Mouse (Mus musculus): ENCODE results near the gene Gm44511. TPM values are rescaled to one million over a fixed set of nuclear protein-coding genes. Genes with fewer than 3 reads are reported as not detected.
"Not testable (repeated sequence)": the region's sequence is repeated elsewhere in the genome, so short reads cannot be mapped to it uniquely, and the experiment has no call there.

The Gm44511 gene
- polyA plus RNA-seq, 1 experiment from 2014 or later: not detected

DNA sequence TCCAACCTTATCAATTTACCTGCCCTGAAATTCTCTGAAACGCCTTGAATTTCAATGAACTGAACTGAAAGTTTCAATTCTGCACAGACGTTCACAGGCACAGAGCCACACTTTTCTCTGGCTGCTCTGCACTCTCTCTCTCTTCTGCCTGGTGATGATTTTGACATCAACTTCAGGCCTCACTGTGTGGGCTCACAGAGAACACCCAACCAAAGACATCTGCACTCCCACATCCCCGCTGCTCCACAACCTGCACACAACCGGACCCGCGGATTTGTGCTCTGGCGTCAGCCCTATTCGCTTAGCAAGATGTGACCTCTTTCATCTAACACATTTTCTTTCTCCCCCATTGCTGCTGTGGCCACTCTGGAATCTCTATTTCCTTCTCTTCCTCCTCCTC lies 18.0 kb upstream of the Gm44511 start:
- no peaks in the 10 kb centered on the region for H3K9me3 ChIP-seq (ENCODE audit: control insufficient read depth, low read depth, low read length)
- WGBS: 30% methylated on average over 8 of the region's 8 CpGs
- H3K9ac ChIP-seq (replicated peaks; ENCODE audit: low read depth, low read length): no peak overlapping the region
- no peaks in the 10 kb centered on the region for H3K36me3 ChIP-seq (ENCODE audit: control insufficient read depth, insufficient read depth, low read length)
- H3K27me3 ChIP-seq (ENCODE audit: control insufficient read depth, insufficient read depth, low read length): no peaks in the 10 kb centered on the region
- H3K4me1 ChIP-seq (ENCODE audit: control insufficient read depth, insufficient read depth, low read length): peaks cover 3% of the 10 kb centered on the region; the same call in 1 of the 2 replicates
- peak overlapping the region; percentile 81 for H3K4me3 ChIP-seq (ENCODE audit: low read depth, low read length)
- H3K4me2 ChIP-seq (replicated peaks; ENCODE audit: low read depth, low read length): peak overlapping the region; percentile 46
- ATAC-seq (ENCODE audit: insufficient number of reproducible peaks, insufficient read depth, low FRiP score, low read depth): no peak
- peak overlapping the region; percentile 90 for H3K27ac ChIP-seq (ENCODE audit: low read length)

DNA sequence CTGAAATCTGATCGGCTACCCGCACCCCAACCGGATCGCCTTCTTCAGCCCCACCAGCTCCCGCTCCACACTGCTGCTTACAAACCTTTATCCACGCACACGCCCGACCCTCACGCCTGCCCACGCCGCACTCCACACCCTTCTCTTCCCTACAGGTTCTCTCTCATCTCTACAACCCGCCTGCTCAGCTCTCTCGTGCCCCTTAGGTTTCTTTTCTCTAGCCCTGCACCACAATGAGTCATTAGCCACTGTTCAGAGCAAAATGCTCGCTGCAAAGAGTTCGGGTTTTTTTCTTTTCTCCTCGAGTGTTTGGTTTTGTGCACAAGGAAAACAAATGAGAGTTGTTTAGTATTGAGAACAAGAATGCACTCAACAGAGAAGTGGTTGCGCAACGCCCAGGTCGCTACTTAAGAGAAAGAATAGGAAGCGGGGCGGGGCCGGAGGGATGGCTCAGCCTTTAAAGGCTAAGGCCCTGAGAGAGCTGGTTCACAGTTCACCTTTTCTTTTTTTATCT lies 17.4 kb upstream of the Gm44511 start:
- Histone ChIP-seq H3K27ac (ENCODE audit: low read length) (peak overlapping the region; percentile 90), H3K4me2 (replicated peaks; ENCODE audit: low read depth, low read length) (peak overlapping the region; percentile 46), H3K36me3 (ENCODE audit: control insufficient read depth, insufficient read depth, low read length) (no peaks in the 10 kb centered on the region), H3K9me3 (ENCODE audit: control insufficient read depth, low read depth, low read length) (no peaks in the 10 kb centered on the region), H3K4me1 (ENCODE audit: control insufficient read depth, insufficient read depth, low read length) (peaks cover 3% of the 10 kb centered on the region; the same call in 1 of the 2 replicates), H3K9ac (replicated peaks; ENCODE audit: low read depth, low read length) (peak overlapping the region; percentile 56), H3K27me3 (ENCODE audit: control insufficient read depth, insufficient read depth, low read length) (no peaks in the 10 kb centered on the region), H3K4me3 (ENCODE audit: low read depth, low read length) (peak overlapping the region; percentile 81)
- under 1% methylated on average over 22 of the region's 22 CpGs for WGBS
- peak; percentile 21; the same call in 1 of the 2 replicates for ATAC-seq (ENCODE audit: insufficient number of reproducible peaks, insufficient read depth, low FRiP score, low read depth)

DNA sequence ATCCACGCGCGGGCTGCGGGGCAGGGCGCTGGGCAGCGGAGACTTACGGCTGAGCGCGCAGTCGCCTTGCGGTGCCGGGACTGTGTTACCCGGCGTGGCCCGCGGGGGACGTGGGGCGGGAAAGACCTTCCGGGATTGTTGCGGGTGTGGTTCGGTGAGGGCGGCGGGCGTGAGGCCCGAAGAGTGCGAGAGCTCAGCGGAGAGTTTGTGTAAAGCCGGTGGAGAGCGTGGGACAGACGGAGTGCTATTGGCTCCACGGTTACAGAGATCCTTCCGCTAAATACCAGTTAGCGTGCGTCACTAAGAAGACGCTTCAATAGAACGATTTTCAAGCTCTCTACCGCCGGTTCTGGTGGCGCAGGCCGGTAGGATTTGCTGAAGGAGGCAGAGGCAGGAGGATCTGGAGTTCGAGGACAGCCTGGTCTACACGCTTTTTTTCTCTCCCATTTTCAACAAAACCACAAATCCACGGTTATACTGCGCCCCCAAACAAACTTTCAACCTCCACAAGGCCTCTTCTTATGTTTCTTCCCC lies 16.9 kb upstream of the Gm44511 start:
- Histone ChIP-seq H3K9ac (replicated peaks; ENCODE audit: low read depth, low read length) (peak overlapping the region; percentile 92), H3K9me3 (ENCODE audit: control insufficient read depth, low read depth, low read length) (no peaks in the 10 kb centered on the region), H3K4me3 (ENCODE audit: low read depth, low read length) (peak overlapping the region; percentile 81), H3K27me3 (ENCODE audit: control insufficient read depth, insufficient read depth, low read length) (no peaks in the 10 kb centered on the region), H3K4me2 (replicated peaks; ENCODE audit: low read depth, low read length) (peak overlapping the region; percentile 48), H3K36me3 (ENCODE audit: control insufficient read depth, insufficient read depth, low read length) (no peaks in the 10 kb centered on the region), H3K4me1 (ENCODE audit: control insufficient read depth, insufficient read depth, low read length) (peaks cover 3% of the 10 kb centered on the region; the same call in 1 of the 2 replicates), H3K27ac (ENCODE audit: low read length) (peak overlapping the region; percentile 90)
- ATAC-seq (ENCODE audit: insufficient number of reproducible peaks, insufficient read depth, low FRiP score, low read depth): peak; percentile 80
- WGBS: 0% methylated on average over 44 of the region's 44 CpGs

DNA sequence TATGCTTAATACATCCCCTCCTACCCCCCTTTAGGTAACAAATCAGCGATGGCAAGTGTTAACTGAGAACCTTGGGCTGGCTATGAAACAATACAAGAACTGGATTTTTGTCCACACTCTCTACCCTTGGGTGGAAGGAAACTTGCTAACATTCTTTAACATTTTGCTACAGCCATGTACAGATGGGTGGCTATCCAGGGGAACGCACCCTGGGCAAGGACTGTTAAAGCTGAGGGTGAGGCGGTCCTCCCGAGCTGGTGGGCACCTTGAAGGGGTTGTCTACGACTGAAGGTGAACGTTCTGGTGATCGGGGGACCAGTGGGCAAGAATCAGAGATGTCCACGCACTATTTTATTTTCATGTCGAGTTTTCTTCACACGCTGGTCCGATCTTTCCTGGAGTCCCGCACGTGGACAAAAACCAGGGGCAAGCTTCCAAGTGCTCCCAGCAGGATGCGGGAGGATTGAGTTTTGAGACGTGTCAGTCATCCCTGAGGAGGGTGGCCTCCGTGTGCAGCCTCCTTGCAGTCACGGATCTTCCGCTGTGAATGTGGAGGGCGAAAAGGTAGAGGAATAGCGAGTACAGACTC lies 16.3 kb upstream of the Gm44511 start:
- no peak; the same call in 1 of the 2 replicates for ATAC-seq (ENCODE audit: insufficient number of reproducible peaks, insufficient read depth, low FRiP score, low read depth)
- peak overlapping the region; percentile 92 for H3K9ac ChIP-seq (replicated peaks; ENCODE audit: low read depth, low read length)
- peak overlapping the region; percentile 81 for H3K4me3 ChIP-seq (ENCODE audit: low read depth, low read length)
- H3K27ac ChIP-seq (ENCODE audit: low read length): peak overlapping the region; percentile 90
- no peaks in the 10 kb centered on the region for H3K27me3 ChIP-seq (ENCODE audit: control insufficient read depth, insufficient read depth, low read length)
- no peaks in the 10 kb centered on the region for H3K36me3 ChIP-seq (ENCODE audit: control insufficient read depth, insufficient read depth, low read length)
- peaks cover 3% of the 10 kb centered on the region; the same call in 1 of the 2 replicates for H3K4me1 ChIP-seq (ENCODE audit: control insufficient read depth, insufficient read depth, low read length)
- H3K4me2 ChIP-seq (replicated peaks; ENCODE audit: low read depth, low read length): peak overlapping the region; percentile 48
- 1% methylated on average over 20 of the region's 20 CpGs for WGBS
- no peaks in the 10 kb centered on the region for H3K9me3 ChIP-seq (ENCODE audit: control insufficient read depth, low read depth, low read length)

DNA sequence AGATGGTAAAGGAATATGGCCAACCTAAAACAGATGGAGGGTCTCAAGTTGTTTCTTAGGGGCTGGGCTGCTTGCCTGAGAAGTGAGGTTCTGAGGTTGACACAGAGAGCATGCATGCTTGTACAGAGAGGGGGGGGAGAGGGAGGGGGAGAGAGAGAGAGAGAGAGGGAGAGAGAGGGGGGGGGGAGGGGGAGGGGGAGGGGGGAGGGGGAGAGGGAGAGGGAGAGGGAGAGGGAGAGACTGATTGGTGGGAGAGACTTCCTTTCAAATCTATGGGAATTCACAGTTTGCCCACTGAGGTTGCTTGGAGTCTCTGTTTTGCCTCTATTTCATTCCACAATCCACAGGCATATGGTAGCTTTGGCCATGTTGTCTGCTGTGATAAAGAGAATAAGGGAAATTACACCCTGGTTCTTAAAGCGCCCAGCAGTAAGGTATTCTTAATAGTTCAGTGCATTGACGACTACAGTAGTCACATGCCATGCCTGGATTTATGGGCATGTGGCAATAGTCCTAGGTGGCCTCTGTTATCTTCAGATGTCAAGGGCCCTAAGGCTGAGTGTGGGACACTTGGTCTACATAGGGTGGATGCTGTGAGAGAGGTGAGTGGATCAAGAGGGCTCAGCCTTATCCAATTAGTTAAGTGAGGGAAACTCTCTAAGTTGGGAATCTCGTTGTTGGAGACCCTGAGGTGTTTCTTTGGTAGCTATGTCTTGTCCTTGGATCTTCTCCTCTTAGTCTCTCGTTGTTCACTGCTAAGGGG lies 15.4 kb upstream of the Gm44511 start:
- Histone ChIP-seq H3K27ac (ENCODE audit: low read length) (0 out of 2 replicates have a peak overlapping the region, but pooled peaks have one; percentile 90), H3K4me2 (replicated peaks; ENCODE audit: low read depth, low read length) (peak overlapping the region; percentile 48), H3K4me1 (ENCODE audit: control insufficient read depth, insufficient read depth, low read length) (peaks cover 3% of the 10 kb centered on the region; the same call in 1 of the 2 replicates), H3K36me3 (ENCODE audit: control insufficient read depth, insufficient read depth, low read length) (no peaks in the 10 kb centered on the region), H3K9ac (replicated peaks; ENCODE audit: low read depth, low read length) (no peak overlapping the region), H3K27me3 (ENCODE audit: control insufficient read depth, insufficient read depth, low read length) (no peaks in the 10 kb centered on the region), H3K4me3 (ENCODE audit: low read depth, low read length) (no peak overlapping the region; the same call in 1 of the 2 replicates), H3K9me3 (ENCODE audit: control insufficient read depth, low read depth, low read length) (no peaks in the 10 kb centered on the region)
- 43% methylated on average over 4 of the region's 4 CpGs for WGBS
- ATAC-seq (ENCODE audit: insufficient number of reproducible peaks, insufficient read depth, low FRiP score, low read depth): no peak

DNA sequence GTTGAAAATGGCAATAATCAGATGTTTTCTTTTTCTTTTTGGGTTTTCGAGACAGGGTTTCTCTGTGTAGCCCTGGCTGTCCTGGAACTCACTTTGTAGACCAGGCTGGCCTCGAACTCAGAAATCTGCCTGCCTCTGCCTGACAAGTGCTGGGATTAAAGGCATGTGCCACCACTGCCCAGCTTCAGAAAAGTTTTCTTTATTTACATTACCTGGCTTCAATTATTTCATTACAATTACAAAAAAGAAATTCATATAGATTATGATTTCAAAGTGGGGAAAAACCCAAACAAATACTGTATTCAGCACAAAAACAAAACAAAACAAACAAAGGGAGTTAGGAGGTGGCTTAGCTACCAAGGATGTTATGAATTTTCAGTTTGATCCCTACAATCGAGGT lies 14.6 kb upstream of the Gm44511 start:
- ATAC-seq (ENCODE audit: insufficient number of reproducible peaks, insufficient read depth, low FRiP score, low read depth); H3K4me1 ChIP-seq (ENCODE audit: control insufficient read depth, insufficient read depth, low read length); H3K27me3 ChIP-seq (ENCODE audit: control insufficient read depth, insufficient read depth, low read length); H3K4me2 ChIP-seq (replicated peaks; ENCODE audit: low read depth, low read length); H3K4me3 ChIP-seq (ENCODE audit: low read depth, low read length); H3K36me3 ChIP-seq (ENCODE audit: control insufficient read depth, insufficient read depth, low read length); H3K9me3 ChIP-seq (ENCODE audit: control insufficient read depth, low read depth, low read length); H3K9ac ChIP-seq (replicated peaks; ENCODE audit: low read depth, low read length); H3K27ac ChIP-seq (ENCODE audit: low read length): not testable (repeated sequence)
- 85% methylated on average over 3 of the region's 3 CpGs for WGBS

DNA sequence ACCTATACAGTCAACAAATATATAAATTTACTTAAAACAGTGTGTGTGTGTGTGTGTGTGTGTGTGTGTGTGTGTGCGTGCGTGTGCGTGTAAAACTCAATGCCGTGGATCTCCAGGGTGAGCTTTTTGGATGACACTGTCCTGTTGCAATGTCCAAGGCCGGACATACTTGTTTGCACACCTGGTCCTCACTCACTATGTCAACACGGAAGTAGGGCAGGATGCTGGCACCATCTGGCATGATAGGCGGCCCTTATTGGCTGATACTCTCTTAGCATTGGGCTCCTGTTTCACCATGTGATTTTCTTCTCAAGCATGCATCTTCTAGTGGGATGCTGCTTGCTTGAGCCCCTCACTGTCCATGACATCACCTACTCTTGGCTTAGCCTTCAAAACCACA lies 13.8 kb upstream of the Gm44511 start:
- ATAC-seq (ENCODE audit: insufficient number of reproducible peaks, insufficient read depth, low FRiP score, low read depth): no peak
- H3K9me3 ChIP-seq (ENCODE audit: control insufficient read depth, low read depth, low read length): no peaks in the 10 kb centered on the region
- no peak overlapping the region for H3K27ac ChIP-seq (ENCODE audit: low read length)
- WGBS: 59% methylated on average over 7 of the region's 7 CpGs
- no peaks in the 10 kb centered on the region for H3K27me3 ChIP-seq (ENCODE audit: control insufficient read depth, insufficient read depth, low read length)
- peaks cover 3% of the 10 kb centered on the region; the same call in 1 of the 2 replicates for H3K4me1 ChIP-seq (ENCODE audit: control insufficient read depth, insufficient read depth, low read length)
- H3K4me2 ChIP-seq (replicated peaks; ENCODE audit: low read depth, low read length): peak overlapping the region; percentile 46
- no peaks in the 10 kb centered on the region for H3K36me3 ChIP-seq (ENCODE audit: control insufficient read depth, insufficient read depth, low read length)
- no peak overlapping the region for H3K9ac ChIP-seq (replicated peaks; ENCODE audit: low read depth, low read length)
- peak overlapping the region; percentile 67; the same call in 1 of the 2 replicates for H3K4me3 ChIP-seq (ENCODE audit: low read depth, low read length)

DNA sequence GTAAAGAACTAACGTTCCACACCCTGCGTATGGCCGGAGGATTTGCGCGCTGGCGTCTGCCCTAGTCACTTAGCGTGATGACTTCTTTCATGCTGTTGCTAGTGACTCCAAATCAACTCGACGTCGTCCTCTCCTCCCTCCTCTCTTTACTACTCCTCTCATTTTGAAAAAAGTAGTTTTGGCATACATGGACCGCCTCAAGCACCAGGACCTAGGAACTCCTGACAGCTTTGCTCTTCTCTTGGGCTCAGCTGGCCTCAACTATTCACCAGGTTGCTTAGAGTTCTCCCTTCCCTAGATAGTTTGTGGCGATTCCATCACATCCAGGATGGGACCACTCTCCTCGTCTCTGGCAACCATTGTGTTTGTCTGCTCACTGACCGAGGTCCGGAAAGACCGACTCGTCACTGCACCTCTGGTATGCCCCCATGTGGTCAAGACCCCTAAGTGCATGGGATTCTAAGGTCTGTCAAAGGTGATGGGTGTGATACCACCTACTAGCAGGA lies 13.2 kb upstream of the Gm44511 start:
- Histone ChIP-seq H3K36me3 (ENCODE audit: control insufficient read depth, insufficient read depth, low read length) (no peaks in the 10 kb centered on the region), H3K27me3 (ENCODE audit: control insufficient read depth, insufficient read depth, low read length) (no peaks in the 10 kb centered on the region), H3K4me2 (replicated peaks; ENCODE audit: low read depth, low read length) (peak overlapping the region; percentile 46), H3K27ac (ENCODE audit: low read length) (peak overlapping the region; percentile 97; the same call in 1 of the 2 replicates), H3K4me1 (ENCODE audit: control insufficient read depth, insufficient read depth, low read length) (no peaks in the 10 kb centered on the region; the same call in 1 of the 2 replicates), H3K9me3 (ENCODE audit: control insufficient read depth, low read depth, low read length) (no peaks in the 10 kb centered on the region), H3K4me3 (ENCODE audit: low read depth, low read length) (peak overlapping the region; percentile 67), H3K9ac (replicated peaks; ENCODE audit: low read depth, low read length) (no peak overlapping the region; the same call in 1 of the 2 replicates)
- under 1% methylated on average over 17 of the region's 17 CpGs for WGBS
- no peak for ATAC-seq (ENCODE audit: insufficient number of reproducible peaks, insufficient read depth, low FRiP score, low read depth)
